Mouse (Mus musculus) urinary bladder, postnatal 10 days (tissue): ENCODE results near the gene Plpp3.

Source experiments
- DNase-seq: peaks from one replicate; pipeline ENCODE4 v3.0.0; 2022; ENCODE audit warnings: low spot score

Gene Plpp3

DNA sequence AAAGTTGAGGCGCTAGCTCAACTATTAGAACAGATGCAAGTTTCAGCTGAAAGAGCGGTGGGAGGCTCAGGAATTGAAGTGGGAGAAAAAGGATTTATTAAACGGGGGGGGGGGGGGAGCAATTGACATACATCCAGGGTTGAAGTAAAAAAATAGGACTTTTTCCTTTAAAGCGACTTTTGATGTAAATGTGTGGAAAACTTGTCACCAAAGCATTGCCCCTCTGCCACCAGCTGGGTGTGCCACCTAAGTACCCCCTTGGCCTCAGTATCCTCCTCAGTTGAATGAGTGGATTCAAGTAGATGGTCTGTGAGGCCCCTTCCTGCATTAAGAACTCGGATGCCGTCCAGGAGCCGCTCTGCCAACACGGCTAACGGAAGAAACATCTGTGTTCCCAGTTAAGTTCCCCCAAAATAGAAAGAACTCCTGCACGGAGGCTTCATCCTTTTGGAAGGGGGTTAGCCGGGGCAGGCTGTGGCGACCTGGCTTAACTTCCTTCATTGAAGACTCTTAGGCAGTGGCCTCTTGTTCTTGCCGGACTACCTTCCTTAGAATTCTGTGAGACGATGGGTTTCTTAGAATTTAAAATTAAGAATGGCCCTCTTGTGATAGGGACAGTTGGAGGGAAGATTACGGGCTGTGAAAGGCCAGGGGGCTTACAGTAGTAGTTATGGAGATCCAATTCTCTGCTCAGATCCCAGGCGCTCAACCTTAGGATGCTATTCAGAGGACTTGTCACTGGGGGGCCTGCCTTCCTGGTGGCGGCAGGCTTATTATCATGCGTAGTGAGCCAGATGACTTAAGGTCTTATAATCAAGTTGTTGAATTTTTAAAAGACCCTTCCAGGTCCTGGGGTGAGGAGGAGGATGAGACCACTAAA, 1.7 kb downstream of the Plpp3 start:
- no peak for DNase-seq

DNA sequence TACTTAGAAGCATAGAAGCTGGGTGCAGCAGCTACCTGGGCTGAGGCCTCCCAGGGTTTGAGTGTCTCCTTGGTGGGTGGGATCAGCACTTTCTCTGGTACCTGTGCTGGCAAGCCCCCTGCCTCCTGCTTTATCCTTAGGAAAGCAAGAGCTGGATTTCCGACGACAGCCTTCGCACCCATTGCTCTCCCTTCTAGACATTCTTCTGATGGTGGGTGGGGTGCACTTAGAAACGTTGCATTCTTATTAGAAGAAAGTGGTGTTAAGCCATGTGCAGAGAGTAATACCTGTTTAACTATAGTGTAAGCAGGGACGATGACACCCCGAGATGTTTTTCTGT, 2.4 kb downstream of the Plpp3 start:
- no peak for DNase-seq

DNA sequence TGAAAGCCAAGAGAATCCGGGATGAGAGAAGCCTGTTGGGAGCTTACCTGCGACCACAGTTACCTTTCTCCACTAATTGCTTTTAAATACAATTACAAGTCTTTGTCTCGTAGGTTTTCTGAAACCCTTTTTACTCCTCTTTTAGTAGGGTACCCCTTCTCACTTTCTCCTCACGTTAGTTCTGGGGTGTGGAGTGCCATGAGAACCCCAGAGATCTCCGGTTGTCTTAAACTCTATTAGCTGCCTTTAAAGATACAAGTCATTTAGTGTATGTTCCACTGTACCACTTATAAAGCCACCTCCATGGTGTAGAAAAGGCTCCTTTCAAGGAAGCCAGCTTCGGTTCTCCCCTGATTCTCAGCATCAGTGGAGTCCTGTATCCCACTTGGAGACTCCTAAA, 3.3 kb downstream of the Plpp3 start:
- DNase-seq: no peak

DNA sequence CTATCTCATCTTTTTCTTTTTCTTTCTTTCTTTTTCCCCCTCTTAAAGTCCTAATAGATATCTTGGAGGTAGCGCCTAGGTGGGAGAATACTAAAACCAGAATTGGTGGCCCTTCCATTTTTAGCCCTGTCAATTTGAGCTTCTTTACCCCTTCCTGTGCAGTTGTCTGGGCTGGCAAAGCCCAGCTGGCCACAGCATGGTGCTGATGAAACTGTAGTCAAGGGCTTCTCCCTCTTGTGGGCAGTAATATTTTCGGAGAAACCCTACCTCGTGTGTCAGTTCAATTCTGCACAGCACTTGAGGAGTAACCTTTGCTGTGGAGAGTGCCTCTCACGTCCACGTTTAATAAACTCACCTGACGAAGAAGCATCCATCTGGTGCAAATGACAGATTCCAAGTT, 4.9 kb downstream of the Plpp3 start:
- no peak for DNase-seq

DNA sequence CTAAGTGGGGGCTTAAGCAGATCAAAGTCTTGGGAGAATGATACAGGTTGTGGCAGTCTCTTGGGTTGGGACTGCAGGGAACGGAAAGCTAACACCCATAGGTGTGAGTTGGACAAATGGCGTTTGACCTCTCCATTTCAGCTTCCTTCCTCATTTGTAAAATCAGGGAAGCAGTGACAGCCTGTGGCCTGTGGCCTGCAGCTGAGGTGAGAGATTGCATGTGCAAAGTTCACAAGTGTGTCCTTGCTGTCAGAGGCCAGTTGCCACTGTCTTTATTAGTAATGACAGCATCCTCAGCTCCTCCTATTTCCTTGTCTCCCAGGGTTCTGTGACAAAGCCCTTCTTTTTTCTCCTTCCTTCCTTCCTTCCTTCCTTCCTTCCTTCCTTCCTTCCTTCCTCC, 5.5 kb downstream of the Plpp3 start:
- no peak for DNase-seq

- DNase-seq: no peak
Observed at GRCm38 (mm10) chr4:105163981-105164411, 6.8 kb downstream of the Plpp3 start.

DNA sequence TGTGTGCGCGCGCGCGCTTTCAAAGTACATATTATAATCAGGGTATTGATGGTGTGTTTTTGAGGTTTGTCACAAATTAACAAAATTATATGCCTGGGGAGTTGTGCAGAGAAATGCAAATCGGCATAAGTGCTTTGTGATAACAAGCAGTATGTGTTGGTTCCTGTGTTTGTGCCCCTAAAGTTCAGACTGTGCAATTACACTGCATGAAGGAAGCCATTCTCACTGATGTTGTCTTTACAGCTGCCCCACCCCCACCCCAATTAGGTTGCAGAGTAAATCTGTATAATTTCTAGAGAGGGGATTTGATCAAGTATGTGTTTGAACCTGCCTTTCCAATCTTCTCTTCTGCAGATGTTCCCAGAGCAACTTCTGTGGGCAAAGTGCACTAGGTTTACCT, 7.8 kb downstream of the Plpp3 start:
- no peak for DNase-seq

DNA sequence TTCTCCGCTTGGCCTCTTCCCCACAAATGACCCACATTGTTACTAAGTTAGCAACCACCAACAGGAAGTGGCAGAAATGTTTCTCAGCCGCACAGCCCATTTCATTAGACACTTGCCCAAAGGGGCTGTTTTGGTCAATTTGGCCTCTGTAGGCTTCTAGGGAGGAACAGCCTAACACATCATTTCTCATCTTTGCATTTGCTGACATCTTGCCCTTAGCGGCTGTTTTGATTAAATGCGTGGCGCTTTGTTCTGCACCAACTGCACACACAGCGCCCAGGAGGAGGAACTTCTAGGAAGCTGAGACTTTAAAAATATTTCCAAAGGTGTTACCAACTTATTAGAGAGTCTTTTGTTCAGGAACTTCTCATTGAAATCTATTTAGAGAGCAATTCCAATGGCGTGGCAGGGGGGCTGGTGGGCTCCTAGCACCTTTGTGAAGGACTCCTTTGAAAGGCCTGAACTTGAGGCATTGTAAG, 12.0 kb downstream of the Plpp3 start:
- DNase-seq: no peak

GRCm38 (mm10) chr4:105169826-105170810, 13.0 kb downstream of the Plpp3 start:
- no peak for DNase-seq

DNA sequence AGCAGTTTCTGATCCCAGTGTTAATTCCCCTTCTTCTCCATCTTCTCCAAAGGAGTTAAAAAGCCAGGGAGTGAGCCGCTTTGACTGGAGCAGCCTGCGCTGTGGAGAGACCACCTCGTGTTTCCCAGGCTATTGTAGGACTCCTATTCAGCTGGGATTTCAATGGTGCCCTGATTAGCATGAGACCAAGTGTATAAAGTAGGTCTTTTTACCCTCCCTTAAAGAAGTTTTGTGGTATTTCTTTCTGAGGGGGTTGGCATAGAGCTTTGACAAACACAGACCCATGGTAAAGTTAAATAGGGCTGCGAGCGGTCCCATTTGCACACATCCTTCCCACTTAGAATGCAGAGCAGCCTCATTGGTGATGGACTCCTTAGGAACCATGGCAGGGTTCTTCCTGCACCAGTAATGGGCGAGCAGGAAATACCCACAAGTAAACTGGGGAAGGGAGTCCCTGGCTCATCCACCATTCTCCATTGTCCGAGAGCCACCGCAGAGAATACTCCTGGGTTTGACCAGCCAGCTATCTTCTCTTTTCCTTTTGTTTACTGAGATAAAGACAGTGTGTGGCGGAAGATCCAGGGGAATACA, 13.8 kb downstream of the Plpp3 start:
- no peak for DNase-seq

- DNase-seq: no peak
Observed at GRCm38 (mm10) chr4:105171432-105171831, 14.3 kb downstream of the Plpp3 start.

- no peak for DNase-seq
Observed at GRCm38 (mm10) chr4:105174778-105175177, 17.6 kb downstream of the Plpp3 start.

- DNase-seq: no peak
Observed at GRCm38 (mm10) chr4:105175255-105176035, 18.3 kb downstream of the Plpp3 start.

DNA sequence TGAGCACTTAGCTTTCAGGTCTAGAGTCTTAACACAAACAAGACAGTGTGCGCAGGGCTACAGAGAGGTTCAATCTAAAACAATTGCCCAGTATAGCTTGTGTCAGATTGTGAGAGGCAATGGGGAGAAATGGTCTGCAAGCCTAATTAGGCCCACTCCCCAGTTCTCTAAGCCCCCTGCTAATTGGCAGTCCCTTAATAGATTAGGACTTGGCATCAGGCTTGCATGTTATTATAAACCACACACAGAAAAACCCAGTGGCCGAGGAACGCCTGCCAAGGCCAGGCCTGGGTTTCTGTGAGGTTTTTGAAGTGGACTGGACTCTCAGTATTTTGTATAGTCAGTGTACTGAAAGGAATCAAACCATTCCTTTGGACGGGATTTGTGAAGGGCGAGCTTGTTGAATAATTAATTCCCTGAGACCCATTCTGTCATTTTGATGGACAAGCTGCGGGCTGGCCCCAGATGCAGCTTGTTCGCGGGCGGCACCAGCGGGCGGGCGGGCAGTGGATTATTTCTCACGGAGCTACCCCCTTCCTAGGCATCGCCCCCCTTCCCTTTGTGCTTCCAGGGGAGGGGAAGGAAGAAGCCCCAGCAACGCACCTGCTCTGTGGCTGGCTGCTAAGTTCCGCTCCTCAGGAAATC, 24.0 kb downstream of the Plpp3 start:
- DNase-seq: no peak

GRCm38 (mm10) chr4:105181659-105182167, 24.6 kb downstream of the Plpp3 start:
- DNase-seq: no peak

DNA sequence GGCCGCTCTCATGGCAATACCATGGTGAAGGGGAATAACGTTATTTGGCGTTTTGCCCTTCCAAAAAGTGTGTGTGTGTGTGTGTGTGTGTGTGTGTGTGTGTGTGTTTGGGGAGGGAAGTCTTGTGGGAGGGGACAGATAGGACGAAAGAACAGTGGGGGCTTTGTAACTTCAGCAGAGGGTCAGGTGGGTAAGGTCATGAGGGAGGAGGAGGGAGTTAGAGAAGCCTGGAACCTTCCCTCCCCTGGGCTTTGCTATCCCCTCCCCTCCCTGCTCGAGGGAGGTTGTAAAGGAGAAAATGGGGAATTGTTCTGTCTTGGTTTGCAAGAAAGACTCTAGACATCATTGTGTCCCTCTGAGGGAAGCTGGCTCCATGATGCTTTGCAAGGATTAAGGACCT, 25.1 kb downstream of the Plpp3 start:
- no peak for DNase-seq

DNA sequence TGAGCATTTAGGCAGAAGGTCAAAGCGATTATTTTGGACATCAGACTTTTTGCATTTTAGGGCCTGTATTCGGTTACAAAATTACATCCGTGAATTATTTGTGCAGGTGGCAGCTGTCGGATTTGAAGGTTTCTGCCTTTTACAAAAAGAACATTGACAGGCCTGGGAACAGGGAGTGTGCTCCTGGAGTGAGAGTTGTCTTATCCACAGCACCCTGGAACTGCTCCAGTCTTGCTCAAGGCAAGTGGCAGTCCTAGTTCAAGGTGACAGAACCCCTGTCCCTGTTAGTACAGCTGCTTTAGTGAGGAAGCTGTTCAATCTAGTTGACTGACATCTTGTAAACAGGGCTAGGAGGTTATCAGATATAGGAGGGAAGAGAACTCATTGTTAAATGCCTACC, 27.3 kb downstream of the Plpp3 start:
- no peak for DNase-seq

- no peak for DNase-seq
Observed at GRCm38 (mm10) chr4:105184924-105185323, 27.8 kb downstream of the Plpp3 start.

DNA sequence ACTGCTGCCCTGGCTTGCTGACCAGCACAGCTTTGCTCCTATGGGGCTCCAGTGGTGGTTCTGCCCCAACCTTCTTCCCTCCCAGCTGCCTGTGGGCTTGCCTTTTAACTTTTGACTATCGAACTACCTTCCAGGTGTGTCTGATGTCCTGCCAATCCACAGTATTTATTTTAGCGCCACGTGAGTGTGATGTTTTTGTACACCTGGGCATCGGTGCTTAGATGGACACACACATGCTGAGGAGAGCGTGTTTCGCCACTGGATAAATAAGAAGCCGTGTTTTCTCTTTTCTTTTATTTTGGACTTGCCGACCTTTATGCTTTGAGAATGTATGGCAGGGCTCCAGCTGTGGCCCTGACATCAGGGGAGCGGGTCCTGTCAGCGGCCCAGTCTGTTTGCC, 29.5 kb downstream of the Plpp3 start:
- no peak for DNase-seq

DNA sequence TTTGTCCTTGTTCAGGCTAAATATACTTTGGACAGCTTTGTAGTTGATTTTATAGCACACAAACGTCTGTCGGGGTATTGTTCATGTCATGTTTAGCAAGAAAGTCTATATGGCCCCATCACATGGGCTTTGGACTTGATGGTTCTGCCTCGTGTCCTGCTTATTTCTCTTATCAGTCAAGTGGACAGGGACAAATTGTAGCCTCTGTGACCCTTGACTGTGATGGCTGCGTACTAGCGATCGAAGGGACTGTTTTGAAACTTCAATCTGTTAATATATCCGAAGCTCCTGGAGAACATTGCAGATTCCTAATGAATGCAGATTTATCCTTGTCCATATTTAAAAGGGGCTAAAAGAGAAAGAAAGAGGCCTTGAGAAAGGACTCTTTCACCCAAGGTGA, 30.7 kb downstream of the Plpp3 start:
- DNase-seq: no peak

GRCm38 (mm10) chr4:105188801-105189200, 31.7 kb downstream of the Plpp3 start:
- no peak for DNase-seq
